Mouse (Mus musculus) small intestine, adult 2 months (tissue): ENCODE measurements around the gene Mrgprd. TPM values are rescaled to one million over a fixed set of nuclear protein-coding genes. Genes with fewer than 3 reads are reported as not detected.

Experiments used
- H3K27ac ChIP-seq: fragments of 200-500 bp; 2 replicates; pipeline ENCODE4 v1.5.1; 2012; ENCODE audit warnings: low read depth, low read length, control low read depth, inconsistent platforms; ENCODE audit not compliant: insufficient read depth
- H3K27me3 ChIP-seq: fragments of 200-500 bp; 2 replicates; pipeline ENCODE4 v1.6.1; 2012; ENCODE audit warnings: mild to moderate bottlenecking, moderate library complexity, low read length, inconsistent platforms; ENCODE audit not compliant: control insufficient read depth, insufficient read depth
- H3K36me3 ChIP-seq: fragments of 200-500 bp; 2 replicates; pipeline ENCODE4 v1.6.1; 2012; ENCODE audit warnings: mild to moderate bottlenecking, low read length, control low read depth, inconsistent platforms; ENCODE audit not compliant: control insufficient read depth, insufficient read depth
- H3K4me1 ChIP-seq: fragments of 200-500 bp; 2 replicates; pipeline ENCODE4 v1.6.1; 2012; ENCODE audit warnings: low read length, inconsistent platforms, mixed read lengths; ENCODE audit not compliant: control insufficient read depth, insufficient read depth, insufficient read length
- H3K4me3 ChIP-seq: fragments of 200-500 bp; 2 replicates; pipeline ENCODE4 v1.5.1; 2012; ENCODE audit warnings: low read depth, mild to moderate bottlenecking, control low read depth, inconsistent platforms, low read length, moderate library complexity
- CTCF ChIP-seq: fragments of 200-500 bp; IDR thresholded peaks from 2 replicates; pipeline ENCODE4 v1.5.1; 2012; ENCODE audit warnings: low read depth, mild to moderate bottlenecking, control low read depth, inconsistent platforms, low read length, moderate library complexity, mixed read lengths; ENCODE audit not compliant: insufficient replicate concordance, insufficient read length; ENCODE audit errors: extremely low read depth
- POLR2A ChIP-seq: fragments of 200-500 bp; IDR thresholded peaks from 2 replicates; pipeline ENCODE4 v1.6.1; 2012; ENCODE audit warnings: low read depth, mild to moderate bottlenecking, control low read depth, inconsistent platforms, low read length, moderate library complexity
- WGBS: fragments of 180-500 bp; shearing (Covaris S2); methylation state at CpG from one replicate; pipeline ENCODE4 v1.1.7; 2018; 5-methylcytosine and 5-hydroxymethylcytosine counted together
- polyA plus RNA-seq: library from polyadenylated mRNA; depleted of rRNA; stranded (reverse); fragments of >200 nt; gene quantifications from 2 replicates; pipeline ENCODE4 v1.2.3, GENCODE M21; 2012

Mrgprd gene
- polyA plus RNA-seq, 1 experiment, result not detected

DNA sequence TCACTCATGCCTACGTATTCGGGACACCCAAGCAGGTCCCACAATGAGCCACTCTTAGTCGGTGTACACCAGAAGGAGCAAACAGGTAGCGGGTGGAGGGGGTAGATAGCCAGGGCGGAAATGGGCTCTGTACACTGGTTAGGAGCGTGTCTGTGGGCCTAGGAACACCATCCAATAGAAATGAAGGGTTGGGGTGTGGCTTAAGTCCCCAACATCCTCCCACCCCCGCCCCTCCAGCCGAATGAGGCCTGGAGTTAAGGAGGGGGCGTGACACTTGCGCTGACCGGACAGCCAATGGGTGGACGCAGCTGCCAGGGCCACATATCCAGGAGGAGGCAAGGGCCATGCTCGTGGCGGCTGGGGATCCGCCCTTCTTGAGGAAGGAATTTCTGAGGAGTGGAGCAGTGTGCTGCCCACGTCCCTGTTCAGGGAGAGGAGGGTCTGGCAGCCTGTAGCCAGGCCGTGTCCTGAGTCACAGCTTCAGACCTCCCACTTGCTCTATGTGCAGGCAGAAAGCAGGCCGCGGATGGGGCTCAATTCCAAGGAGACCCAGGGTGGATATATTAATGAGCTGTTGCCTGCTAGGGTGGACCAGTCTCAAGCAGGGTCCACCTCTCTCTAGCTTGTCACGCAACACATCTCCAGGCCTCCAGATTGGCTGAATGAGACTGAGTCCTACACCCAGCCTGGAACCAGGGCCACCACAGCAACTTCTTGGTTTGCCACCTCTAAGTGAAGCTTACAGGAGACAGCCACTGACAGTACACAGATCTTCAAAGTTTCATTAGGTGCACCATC is 11.9 kb upstream of the Mrgprd start:
- Histone ChIP-seq H3K27me3 (no peaks in the 10 kb centered on the region), H3K36me3 (no peaks in the 10 kb centered on the region), H3K27ac (no peak overlapping the region), H3K4me1 (peaks cover 3% of the 10 kb centered on the region; the same call in 1 of the 2 replicates), H3K4me3 (peak overlapping the region; percentile 33; the same call in 1 of the 2 replicates)
- 27% methylated on average over 20 of the region's 20 CpGs for WGBS
- TF ChIP-seq POLR2A, result no peak
- no peak for TF ChIP-seq CTCF

GRCm38 (mm10) chr7:145304153-145304552 is 10.5 kb upstream of the Mrgprd start:
- 78% methylated on average over 2 of the region's 2 CpGs for WGBS
- H3K27ac ChIP-seq, result no peak overlapping the region
- no peak for TF ChIP-seq CTCF
- TF ChIP-seq POLR2A, result no peak
- H3K4me3 ChIP-seq, result no peak overlapping the region
- H3K4me1 ChIP-seq, result peaks cover 3% of the 10 kb centered on the region; the same call in 1 of the 2 replicates
- H3K27me3 ChIP-seq, result no peaks in the 10 kb centered on the region
- no peaks in the 10 kb centered on the region for H3K36me3 ChIP-seq

GRCm38 (mm10) chr7:145307636-145308035 is 7.0 kb upstream of the Mrgprd start:
- no peak for TF ChIP-seq CTCF
- TF ChIP-seq POLR2A, result no peak
- H3K27me3 ChIP-seq, result no peaks in the 10 kb centered on the region
- H3K4me1 ChIP-seq, result peaks cover 2% of the 10 kb centered on the region; the same call in 1 of the 2 replicates
- no peak overlapping the region for H3K27ac ChIP-seq
- no peaks in the 10 kb centered on the region for H3K36me3 ChIP-seq
- WGBS, result 93% methylated on average over 10 of the region's 10 CpGs
- H3K4me3 ChIP-seq, result no peak overlapping the region

GRCm38 (mm10) chr7:145308061-145308675 is 6.5 kb upstream of the Mrgprd start:
- H3K4me3 ChIP-seq, result no peak overlapping the region
- 76% methylated on average over 30 of the region's 30 CpGs for WGBS
- TF ChIP-seq CTCF (no peak), POLR2A (no peak)
- no peaks in the 10 kb centered on the region for H3K27me3 ChIP-seq
- no peak overlapping the region for H3K27ac ChIP-seq
- H3K36me3 ChIP-seq, result no peaks in the 10 kb centered on the region
- no peaks in the 10 kb centered on the region for H3K4me1 ChIP-seq

DNA sequence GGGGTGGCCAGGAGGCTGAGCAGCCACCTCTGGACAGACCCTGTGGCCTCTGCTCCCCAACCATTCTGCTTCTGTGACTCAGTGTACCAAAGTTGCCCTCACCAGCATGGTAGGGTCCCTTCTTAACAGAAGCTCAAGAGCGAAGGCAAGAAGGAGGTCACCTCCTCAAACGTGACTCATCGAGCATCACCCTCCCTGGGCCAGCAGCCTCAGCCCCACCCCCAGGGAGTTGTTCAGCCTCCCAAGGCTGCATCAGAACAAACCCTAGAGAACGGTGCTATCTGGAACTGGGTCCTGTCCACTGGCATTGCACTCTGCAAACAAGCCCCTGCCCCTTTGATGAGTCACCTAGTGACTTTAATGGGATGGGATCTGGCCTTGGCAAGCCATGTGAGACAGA is 5.8 kb upstream of the Mrgprd start:
- Histone ChIP-seq H3K36me3 (no peaks in the 10 kb centered on the region), H3K4me1 (no peaks in the 10 kb centered on the region), H3K27me3 (no peaks in the 10 kb centered on the region), H3K27ac (no peak overlapping the region), H3K4me3 (no peak overlapping the region)
- TF ChIP-seq POLR2A (no peak), CTCF (no peak)
- 31% methylated on average over 4 of the region's 4 CpGs for WGBS

GRCm38 (mm10) chr7:145309877-145310276 is 4.8 kb upstream of the Mrgprd start:
- no peak overlapping the region for H3K4me3 ChIP-seq
- no peak for TF ChIP-seq POLR2A
- TF ChIP-seq CTCF, result no peak
- no peak overlapping the region for H3K27ac ChIP-seq
- no peaks in the 10 kb centered on the region for H3K4me1 ChIP-seq
- no peaks in the 10 kb centered on the region for H3K36me3 ChIP-seq
- WGBS, result 91% methylated on average over 1 of the region's 1 CpGs
- H3K27me3 ChIP-seq, result no peaks in the 10 kb centered on the region

DNA sequence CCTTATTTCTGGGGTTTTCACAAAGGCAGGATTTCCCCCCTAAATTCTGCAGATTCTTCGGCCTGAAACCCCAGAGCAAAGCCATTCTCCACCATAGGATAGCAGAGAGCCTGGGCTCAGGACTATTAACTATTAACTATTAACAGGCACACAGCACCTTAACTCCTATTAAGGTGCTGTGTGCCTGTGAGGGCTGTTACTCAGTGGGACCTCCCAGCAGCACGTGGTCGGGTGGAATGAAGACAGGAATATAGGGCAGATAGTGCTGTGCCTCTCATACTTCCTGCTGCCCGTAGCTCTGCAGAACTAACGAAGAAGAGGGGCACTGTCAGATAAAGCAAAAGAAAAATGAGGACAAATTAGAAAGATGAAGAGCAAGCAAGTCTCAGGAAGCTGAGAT is 4.1 kb upstream of the Mrgprd start:
- WGBS, result 37% methylated on average over 5 of the region's 5 CpGs
- Histone ChIP-seq H3K4me1 (no peaks in the 10 kb centered on the region), H3K27ac (no peak overlapping the region), H3K4me3 (no peak overlapping the region), H3K36me3 (no peaks in the 10 kb centered on the region), H3K27me3 (no peaks in the 10 kb centered on the region)
- TF ChIP-seq POLR2A (no peak), CTCF (no peak)
